Mouse (Mus musculus) brain, embryonic 14.5 days (tissue): Measurements from ENCODE around the gene Igf2r. TPM values are rescaled to one million over a fixed set of nuclear protein-coding genes. Genes with fewer than 3 reads are reported as not detected.

Experiments
- DNase-seq: peaks from one replicate; pipeline ENCODE4 v3.0.0-alpha.2; 2011; ENCODE audit warnings: low read depth
- CTCF ChIP-seq: fragments of 200-500 bp; IDR thresholded peaks from 2 replicates; pipeline ENCODE4 v1.5.1; 2012; ENCODE audit warnings: inconsistent platforms, mild to moderate bottlenecking, moderate library complexity, borderline replicate concordance; ENCODE audit not compliant: insufficient read depth, insufficient read length; ENCODE audit errors: extremely low read depth
- POLR2A ChIP-seq: fragments of 200-500 bp; IDR thresholded peaks from 2 replicates; pipeline ENCODE4 v1.6.1; 2012; ENCODE audit warnings: mild to moderate bottlenecking, inconsistent platforms, borderline replicate concordance; ENCODE audit not compliant: poor library complexity, insufficient read depth, insufficient read length, severe bottlenecking; ENCODE audit errors: extremely low read depth
- polyA plus RNA-seq: library from polyadenylated mRNA; depleted of rRNA; stranded (reverse); fragments of >200 nt; gene quantifications from 2 replicates; pipeline ENCODE4 v1.2.3, GENCODE M21; 2012

The Igf2r gene
- polyA plus RNA-seq, 1 experiment: 24.5 TPM

DNA sequence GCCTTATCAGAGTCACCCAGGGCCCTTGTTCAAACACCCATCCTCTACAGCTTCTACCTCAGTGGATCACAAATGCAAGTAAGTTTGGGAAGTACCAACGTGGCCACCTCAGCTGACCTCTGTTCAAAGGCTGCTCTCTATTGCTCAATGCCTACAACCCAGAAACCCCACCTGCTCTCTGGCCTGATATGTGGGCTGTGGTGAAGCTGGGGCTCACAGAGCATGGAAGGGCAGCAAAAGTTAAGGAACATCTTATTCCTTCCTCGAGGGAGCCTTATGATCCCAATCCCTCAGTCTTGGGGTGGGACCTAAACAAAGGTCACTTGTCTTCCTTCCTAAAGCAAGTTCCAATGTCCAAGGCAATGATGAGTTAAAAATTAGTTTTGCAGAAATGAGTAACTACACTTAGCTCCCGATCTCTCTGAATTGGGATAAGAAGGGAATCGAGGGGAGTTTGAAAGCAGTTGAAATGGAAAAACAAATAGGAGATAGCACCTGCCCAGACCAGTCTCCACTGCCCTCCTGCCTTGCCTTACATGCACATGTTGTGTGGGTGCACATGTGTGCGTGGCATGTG is 98.3 kb downstream of the Igf2r start:
- DNase-seq: no peak
- TF ChIP-seq CTCF (no peak), POLR2A (no peak)

DNA sequence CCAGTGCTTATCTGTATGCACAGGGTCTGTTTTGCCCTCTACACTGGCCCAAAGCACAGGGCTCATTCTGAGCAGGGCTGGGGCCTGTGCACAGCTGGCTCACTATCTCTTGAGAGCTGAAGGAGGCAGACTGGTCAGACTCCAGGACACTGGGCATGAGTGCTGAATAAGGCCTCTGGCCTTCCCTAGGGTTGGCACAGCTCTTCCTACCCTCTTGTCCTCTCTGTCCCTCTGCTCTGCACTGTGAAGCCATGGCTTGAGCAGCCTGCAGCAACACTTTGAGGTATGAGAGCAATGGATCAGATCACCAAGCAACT is 100.1 kb downstream of the Igf2r start:
- no peak for DNase-seq
- TF ChIP-seq CTCF (no peak), POLR2A (no peak)

- TF ChIP-seq CTCF (no peak), POLR2A (no peak)
- no peak for DNase-seq
These were observed 100.7 kb downstream of the Igf2r start for GRCm38 (mm10) chr17:12668478-12669362.

DNA sequence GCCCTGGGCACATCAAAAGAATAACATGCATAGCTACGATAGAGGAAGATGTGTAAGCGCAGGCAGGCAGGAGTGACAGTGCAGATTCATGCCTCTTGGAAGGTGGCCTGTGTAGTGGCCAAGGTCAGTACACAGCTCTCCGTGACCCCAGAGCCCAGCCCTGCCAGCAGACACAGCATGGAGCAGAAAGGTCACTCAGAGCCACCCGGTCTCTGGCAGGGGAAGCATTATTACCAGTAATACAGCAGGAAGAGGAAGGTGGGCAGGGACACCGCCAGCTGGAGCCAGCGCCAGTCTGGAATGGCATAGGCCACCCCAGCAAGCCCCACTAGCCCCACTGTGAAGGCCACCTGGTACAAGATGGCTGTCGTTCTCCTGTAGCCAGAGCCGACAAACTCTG is 105.3 kb downstream of the Igf2r start:
- TF ChIP-seq CTCF (no peak), POLR2A (no peak)
- no peak for DNase-seq

DNA sequence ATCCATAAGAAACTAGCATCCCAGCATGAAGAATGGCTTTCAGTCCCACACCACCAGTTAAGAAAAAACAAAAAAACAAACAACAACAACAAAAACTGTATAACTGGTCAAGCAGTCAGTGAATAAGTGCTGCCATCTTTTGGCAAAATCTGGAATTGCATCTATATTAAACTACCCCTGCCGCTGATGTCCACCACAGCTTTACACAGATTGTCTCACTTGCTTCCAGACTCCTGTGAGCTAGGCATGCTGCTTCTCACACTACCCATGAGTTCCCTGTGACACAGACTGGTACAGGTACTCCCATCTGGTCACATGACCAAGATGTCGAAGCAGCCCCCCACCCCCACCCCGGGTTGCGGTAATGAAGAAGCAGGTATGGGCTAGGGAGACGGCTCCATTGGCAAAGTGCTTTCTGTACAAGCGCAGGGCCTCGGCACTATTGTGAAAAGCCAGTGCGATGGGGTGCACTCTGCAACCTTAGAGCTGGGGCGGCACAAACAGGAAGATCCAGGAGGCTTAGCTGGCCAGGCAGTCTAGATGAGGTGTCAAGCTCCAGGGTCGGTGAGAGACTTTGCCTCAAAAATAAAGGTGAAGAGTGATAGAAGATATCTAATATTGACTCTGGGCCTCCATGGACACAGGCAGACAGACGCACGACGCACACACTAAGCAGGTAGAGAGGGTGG is 108.7 kb downstream of the Igf2r start:
- TF ChIP-seq POLR2A: no peak
- TF ChIP-seq CTCF: peak; percentile 60; the same call in 1 of the 2 replicates
- DNase-seq: peak; percentile 55

GRCm38 (mm10) chr17:12659233-12659632 is 110.2 kb downstream of the Igf2r start:
- no peak for DNase-seq
- TF ChIP-seq CTCF: no peak
- no peak for TF ChIP-seq POLR2A

GRCm38 (mm10) chr17:12658784-12659183 is 110.7 kb downstream of the Igf2r start:
- DNase-seq: no peak
- TF ChIP-seq CTCF (no peak), POLR2A (no peak)

DNA sequence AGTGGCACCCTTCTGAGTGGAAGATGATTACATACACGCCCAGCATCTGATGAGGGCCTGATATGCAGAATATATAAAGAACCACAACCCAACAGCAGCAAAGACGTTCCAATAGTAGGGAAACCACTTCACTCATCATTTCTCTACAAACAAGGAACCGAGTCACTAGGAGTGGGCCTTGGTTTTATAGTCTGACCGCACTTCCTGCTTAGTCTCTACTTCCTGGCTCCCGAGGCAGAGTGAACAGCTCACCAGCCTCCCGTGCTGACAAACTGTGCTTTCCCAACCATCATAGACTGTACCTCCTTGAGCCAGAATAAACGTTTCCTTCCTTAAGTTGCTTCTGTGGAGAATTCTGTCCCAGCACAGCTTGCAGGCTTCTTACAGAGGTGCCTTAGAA is 113.6 kb downstream of the Igf2r start:
- TF ChIP-seq POLR2A (no peak), CTCF (no peak)
- DNase-seq: no peak

DNA sequence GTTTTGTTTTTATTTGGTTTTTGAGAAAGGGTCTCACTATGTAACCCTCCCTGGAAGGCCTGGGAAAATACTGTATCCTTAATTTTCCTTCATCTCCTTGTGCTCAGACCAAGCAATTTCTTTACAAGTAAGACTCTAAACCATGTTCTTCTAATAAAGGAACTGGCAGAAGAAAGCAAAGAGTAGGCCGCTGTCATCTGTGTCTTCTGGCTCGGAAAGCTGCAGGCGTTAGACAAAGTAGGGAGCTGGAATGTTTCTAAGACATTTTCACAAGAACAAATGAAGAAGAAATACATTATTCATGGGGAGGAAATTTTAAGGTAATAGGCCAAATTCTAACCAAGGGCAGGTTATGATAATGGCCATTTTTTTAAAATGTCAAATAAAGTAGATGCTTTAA is 115.4 kb downstream of the Igf2r start:
- TF ChIP-seq POLR2A (no peak), CTCF (no peak)
- no peak for DNase-seq

DNA sequence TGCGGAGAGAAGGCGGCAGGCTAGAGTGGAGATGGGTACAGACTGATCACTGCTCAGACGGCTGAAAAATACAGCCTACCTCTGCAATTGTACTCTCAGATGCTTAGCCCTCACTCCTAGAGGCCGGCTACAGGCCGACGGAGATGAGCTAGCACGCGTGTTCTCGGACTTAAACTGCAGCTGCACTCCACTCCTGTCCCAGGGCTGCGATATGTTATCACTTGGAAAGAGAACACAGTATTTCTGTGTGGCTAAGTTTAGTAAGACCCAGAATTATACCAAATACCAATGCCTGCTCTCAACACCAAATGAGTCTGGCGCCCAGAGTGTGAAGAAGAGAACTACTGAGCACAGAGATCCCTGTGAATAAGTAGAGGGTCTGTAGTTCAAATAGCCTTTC is 116.9 kb downstream of the Igf2r start:
- no peak for TF ChIP-seq CTCF
- TF ChIP-seq POLR2A: no peak

GRCm38 (mm10) chr17:12645461-12645860 is 124.0 kb downstream of the Igf2r start:
- no peak for TF ChIP-seq CTCF
- TF ChIP-seq POLR2A: no peak
- no peak for DNase-seq

More for the DNA sequence above, 116.9 kb downstream of the Igf2r start:
- DNase-seq: no peak
